Mouse (Mus musculus) erythroblast, embryonic 14.5 days (primary cell): ENCODE results near the gene Tmem184a. TPM values are rescaled to one million over a fixed set of nuclear protein-coding genes. Genes with fewer than 3 reads are reported as not detected.

Experiments used
- H3K27me3 ChIP-seq: 2 replicates; pipeline ENCODE4 v1.6.1; 2012; ENCODE audit warnings: inconsistent platforms; ENCODE audit not compliant: control insufficient read depth
- H3K36me3 ChIP-seq: 2 replicates; pipeline ENCODE4 v1.6.1; 2012; ENCODE audit warnings: mild to moderate bottlenecking, inconsistent platforms; ENCODE audit not compliant: control insufficient read depth
- H3K4me1 ChIP-seq: 2 replicates; pipeline ENCODE4 v1.6.1; 2012; ENCODE audit warnings: inconsistent platforms; ENCODE audit not compliant: control insufficient read depth
- H3K4me3 ChIP-seq: replicated peaks from 2 replicates; pipeline ENCODE3; 2012; ENCODE audit warnings: moderate library complexity, mild to moderate bottlenecking, inconsistent platforms
- H3K9me3 ChIP-seq: 2 replicates; pipeline ENCODE4 v1.6.1; 2012; ENCODE audit warnings: low read length, inconsistent platforms, mixed read lengths; ENCODE audit not compliant: control insufficient read depth
- GATA1 ChIP-seq: IDR thresholded peaks from 2 replicates; pipeline ENCODE4 v1.6.1; 2012; ENCODE audit warnings: low read length, inconsistent platforms, mixed read lengths
- TAL1 ChIP-seq: IDR thresholded peaks from 3 replicates; pipeline ENCODE4 v1.6.1; 2012; ENCODE audit warnings: low read length, inconsistent platforms, mixed read lengths
- polyA plus RNA-seq: library from polyadenylated mRNA; stranded (reverse); fragments of >175 nt; gene quantifications from 2 replicates; pipeline ENCODE4 v1.2.3, GENCODE M21; 2012

Gene Tmem184a
- polyA plus RNA-seq, 1 experiment: 77.7 TPM

DNA sequence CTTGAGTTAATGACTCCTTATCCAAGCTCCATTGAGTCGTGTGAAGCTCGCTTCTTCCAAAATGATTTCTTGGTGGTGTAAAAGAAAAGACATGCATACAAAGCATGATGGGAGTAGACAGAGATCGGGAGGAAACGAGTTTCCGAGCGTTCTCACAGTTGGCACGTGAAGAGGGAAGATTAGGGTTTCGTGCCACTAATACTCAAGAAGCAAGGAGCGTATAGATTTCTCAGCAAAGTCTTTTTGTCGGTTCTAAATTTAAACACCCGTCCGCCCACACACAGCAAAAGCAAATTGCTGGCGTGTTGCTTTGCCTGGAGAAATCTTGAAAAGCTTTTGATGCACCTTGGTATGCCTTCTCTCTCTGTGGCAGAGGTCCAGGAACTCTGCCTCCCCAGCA is 9.7 kb upstream of the Tmem184a start:
- H3K4me3 ChIP-seq: no peak overlapping the region
- TF ChIP-seq GATA1 (no peak), TAL1 (no peak)
- H3K4me1 ChIP-seq: peaks cover 24% of the 10 kb centered on the region
- peaks cover 11% of the 10 kb centered on the region for H3K36me3 ChIP-seq
- peaks cover 3% of the 10 kb centered on the region; the same call in 1 of the 2 replicates for H3K27me3 ChIP-seq
- H3K9me3 ChIP-seq: no peaks in the 10 kb centered on the region

DNA sequence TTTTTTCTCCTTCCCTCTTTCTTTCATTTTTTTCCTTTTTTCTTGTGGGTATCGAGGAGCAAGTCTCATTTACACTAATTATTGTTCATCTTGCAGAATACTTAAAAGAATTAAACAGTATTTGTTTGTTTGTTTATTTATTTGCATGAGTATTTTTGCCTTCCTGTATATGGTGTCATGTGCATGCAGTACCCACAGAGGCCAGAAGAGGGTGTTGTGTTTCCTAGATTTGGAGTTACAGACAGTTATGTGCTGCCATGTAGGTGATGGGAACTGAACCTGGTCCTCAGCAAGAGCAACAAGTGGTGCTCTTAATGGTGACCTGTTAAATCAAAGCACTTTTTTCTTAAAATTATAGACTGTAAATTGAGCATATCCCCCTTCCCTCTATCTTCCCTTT is 7.9 kb upstream of the Tmem184a start:
- H3K4me3 ChIP-seq: no peak overlapping the region
- H3K9me3 ChIP-seq: no peaks in the 10 kb centered on the region
- H3K36me3 ChIP-seq: peaks cover 28% of the 10 kb centered on the region
- peaks cover 3% of the 10 kb centered on the region; the same call in 1 of the 2 replicates for H3K27me3 ChIP-seq
- H3K4me1 ChIP-seq: peaks cover 38% of the 10 kb centered on the region
- TF ChIP-seq GATA1 (no peak), TAL1 (no peak)

DNA sequence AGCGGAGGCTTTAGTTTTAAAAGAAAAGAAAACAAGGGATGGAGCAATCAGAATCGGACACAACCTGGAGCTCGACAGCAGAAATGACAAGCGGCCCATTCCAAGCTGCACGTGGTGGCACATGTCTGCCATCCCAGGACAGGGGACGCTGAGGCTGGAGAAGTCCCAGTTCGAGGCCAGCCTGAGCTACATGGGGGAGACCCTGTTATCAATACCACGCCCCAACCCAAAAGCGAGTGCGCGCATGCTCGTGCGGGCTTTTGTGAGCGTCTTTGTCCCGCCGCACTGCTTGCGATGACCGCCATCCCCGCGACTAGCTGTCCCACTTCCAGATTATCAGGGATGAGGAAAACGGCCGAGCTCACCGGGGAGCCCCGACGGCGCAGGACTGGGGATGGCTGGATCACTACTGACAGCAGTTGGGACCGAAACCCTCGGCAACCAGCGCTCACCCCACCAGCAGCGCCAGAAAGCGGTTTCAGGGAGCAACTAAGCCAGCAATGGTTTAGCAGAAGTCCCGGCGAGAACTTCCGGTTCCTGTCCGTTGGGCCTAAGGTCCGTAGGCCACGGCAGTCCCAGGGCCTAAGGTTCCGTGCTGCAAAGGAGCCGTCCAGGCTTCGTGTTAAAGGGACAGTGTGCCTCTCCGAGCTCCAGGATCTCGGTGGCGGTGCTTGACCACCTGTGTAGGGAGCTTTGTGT is 6.8 kb upstream of the Tmem184a start, which contains the start of the genes Gm26938 and Psmg3:
Gene Gm26938 (minus strand): TSS at position 51 of the 699 bp plus-strand sequence.
Gene Psmg3 (minus strand): TSS at position 529 of the 699 bp plus-strand sequence.
- no peak for TF ChIP-seq TAL1
- no peak for TF ChIP-seq GATA1
- Histone ChIP-seq H3K36me3 (peaks cover 39% of the 10 kb centered on the region), H3K9me3 (no peaks in the 10 kb centered on the region), H3K4me1 (peaks cover 49% of the 10 kb centered on the region), H3K27me3 (no peaks in the 10 kb centered on the region), H3K4me3 (peak within 1 kb of the TSS; percentile 74)

DNA sequence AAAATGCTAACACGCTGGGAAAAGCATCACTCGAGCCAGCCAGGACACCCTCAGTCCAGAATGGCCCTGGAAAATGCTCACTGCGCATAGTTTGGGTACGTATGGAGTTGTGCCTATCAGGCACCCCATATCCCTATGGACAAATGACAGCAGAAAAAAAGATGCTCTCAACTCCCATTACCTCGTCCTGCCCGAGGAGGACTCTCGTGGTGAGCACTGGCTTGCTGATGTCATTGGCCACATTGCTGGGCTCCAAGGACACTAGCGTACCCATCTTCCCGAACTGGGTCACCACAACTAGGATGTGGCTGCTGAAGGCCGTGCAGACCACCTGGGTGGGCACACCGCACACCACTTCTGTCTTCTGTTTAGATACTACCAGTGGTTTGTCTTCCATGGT is 6.2 kb upstream of the Tmem184a start:
- peaks cover 53% of the 10 kb centered on the region for H3K4me1 ChIP-seq
- H3K27me3 ChIP-seq: no peaks in the 10 kb centered on the region
- H3K4me3 ChIP-seq: peak overlapping the region; percentile 74
- H3K36me3 ChIP-seq: peaks cover 45% of the 10 kb centered on the region
- no peak for TF ChIP-seq GATA1
- no peak for TF ChIP-seq TAL1
- no peaks in the 10 kb centered on the region for H3K9me3 ChIP-seq

DNA sequence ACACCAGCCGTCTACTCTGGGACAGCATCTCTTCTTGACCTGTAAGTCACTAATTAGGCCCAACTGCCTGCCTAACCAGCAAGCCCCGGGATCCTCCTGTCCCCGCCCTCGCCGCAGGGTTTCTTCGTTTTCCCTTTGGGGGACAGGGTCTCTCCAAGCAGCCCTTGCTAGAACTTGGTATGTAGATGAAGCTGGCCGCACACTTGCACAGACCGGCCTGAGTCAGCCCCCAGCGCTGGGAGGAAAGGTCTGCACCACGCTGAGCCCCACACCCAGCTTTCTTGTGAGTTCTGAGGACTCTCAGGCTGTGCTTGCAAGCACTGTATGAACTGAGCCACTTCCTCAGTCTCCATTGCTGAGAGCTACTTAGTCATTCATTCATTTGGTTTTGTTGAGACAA is 4.8 kb upstream of the Tmem184a start:
- Histone ChIP-seq H3K27me3 (no peaks in the 10 kb centered on the region), H3K4me1 (peaks cover 66% of the 10 kb centered on the region), H3K9me3 (no peaks in the 10 kb centered on the region), H3K4me3 (no peak overlapping the region), H3K36me3 (peaks cover 58% of the 10 kb centered on the region)
- no peak for TF ChIP-seq TAL1
- TF ChIP-seq GATA1: no peak

DNA sequence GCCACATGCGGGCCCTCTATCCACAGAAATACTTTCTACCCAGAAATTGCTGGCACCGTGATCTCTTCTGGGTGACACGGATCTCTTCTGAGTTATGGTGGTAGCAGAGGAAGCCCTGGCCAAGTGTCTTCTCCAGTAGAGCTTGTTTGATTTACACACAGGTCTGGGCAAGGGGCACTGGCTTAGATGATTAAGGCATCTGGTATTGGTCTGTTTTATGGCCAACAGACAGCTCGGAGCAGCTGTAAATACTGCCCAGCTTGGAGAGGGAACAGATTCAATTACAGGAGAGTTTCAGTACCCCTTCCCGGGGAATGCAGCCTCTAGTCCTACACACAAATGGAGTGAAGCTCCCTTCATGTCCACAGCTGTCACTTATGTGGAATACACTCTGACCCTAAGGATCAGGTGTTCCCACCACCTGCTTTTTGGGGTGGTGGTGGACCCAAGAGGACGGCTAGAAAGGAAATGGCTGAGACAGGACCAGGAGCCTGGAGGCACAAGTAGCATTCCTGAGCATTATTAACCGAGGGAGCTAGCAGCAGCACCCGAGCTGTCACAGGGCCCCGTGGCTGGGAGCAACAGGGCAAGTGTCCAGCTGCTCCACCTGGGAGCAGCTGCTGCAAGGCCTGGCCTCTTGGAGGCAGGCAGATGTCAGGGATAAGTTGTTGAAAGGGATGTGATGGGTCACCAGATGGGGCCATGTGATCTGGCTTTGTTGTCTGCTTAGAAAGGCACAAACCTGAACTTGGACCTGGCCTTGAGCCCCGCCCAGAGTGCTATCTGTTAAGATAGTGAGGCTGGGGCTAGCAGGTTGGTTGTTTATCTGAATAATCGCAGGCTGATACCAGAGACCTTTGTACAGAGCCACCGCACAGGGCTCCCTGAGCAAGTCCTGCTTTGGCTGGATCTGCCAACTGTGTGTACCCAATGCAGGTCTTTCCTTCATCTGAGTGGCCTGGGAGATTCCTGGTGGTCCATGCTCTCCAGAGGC is 2.0 kb upstream of the Tmem184a start:
- no peaks in the 10 kb centered on the region for H3K27me3 ChIP-seq
- no peak overlapping the region for H3K4me3 ChIP-seq
- H3K4me1 ChIP-seq: peaks cover 89% of the 10 kb centered on the region
- TF ChIP-seq GATA1 (no peak), TAL1 (no peak)
- H3K9me3 ChIP-seq: no peaks in the 10 kb centered on the region
- H3K36me3 ChIP-seq: peaks cover 74% of the 10 kb centered on the region

DNA sequence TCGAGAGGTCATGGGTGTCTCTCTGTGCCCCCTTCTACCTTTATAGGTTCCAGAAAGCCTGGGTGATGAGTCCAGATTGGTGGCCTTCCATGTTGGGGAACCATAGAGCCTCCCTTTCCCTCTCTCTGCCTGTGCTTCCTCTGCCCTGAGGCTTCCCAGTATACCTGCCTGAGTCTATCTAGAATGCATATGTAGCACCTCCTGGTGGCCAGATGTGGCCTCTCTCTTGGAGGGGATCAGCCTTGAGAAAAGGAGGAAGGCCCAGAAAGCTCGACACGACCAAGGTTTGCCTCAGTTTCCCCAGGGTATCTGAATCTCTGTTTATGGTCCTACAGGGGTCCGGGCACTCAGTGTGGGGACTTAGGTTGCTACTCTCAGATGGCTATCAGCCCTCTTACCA is 916 bp downstream of the Tmem184a start:
- Histone ChIP-seq H3K4me3 (peak overlapping the region; percentile 46), H3K4me1 (peaks cover 95% of the 10 kb centered on the region), H3K36me3 (peaks cover 70% of the 10 kb centered on the region), H3K27me3 (no peaks in the 10 kb centered on the region), H3K9me3 (no peaks in the 10 kb centered on the region)
- TF ChIP-seq GATA1 (no peak), TAL1 (no peak)

DNA sequence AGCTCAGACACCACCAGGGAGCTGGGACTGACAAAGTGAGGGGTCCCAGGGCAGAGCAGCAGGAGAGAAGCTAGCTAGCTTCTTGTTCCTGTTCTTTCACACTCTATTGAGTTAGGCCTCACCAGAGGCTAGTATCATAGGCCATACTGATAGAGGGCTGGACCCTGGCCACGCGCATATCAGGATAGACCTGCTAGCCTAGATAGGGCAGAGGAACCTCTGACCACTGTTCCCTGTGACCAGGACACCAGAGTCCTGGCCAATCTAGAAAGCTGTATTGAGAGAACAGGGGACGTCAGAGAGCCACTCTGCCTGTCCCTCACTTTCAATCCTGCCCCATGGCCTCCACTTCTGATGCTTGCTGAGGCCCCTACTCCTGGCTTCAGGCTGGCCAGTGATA is 1.7 kb downstream of the Tmem184a start:
- H3K4me1 ChIP-seq: peaks cover 96% of the 10 kb centered on the region

DNA sequence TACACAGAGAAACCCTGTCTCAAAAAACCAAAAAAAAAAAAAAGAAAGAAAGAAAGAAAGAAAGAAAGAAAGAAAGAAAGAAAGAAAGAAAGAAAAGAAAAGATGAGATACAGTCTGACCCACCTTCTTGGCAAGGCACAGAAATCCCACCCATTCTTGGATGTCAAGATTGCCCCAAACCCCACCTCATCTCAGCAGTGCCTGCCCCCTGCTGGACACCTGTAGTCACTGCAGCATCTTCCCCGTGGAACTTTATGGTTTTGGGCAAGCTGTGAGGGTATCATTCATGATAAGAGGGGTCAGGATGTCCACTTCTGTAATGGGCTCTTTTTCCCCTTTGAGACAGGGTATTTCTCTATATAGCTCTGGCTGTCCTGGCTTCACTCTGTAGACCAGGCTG is 2.4 kb downstream of the Tmem184a start:
- no peak overlapping the region for H3K4me3 ChIP-seq
- peaks cover 61% of the 10 kb centered on the region for H3K36me3 ChIP-seq
- peaks cover 96% of the 10 kb centered on the region for H3K4me1 ChIP-seq
- H3K27me3 ChIP-seq: no peaks in the 10 kb centered on the region
- TF ChIP-seq TAL1: no peak
- no peak for TF ChIP-seq GATA1
- no peaks in the 10 kb centered on the region for H3K9me3 ChIP-seq

More for the DNA sequence above, 1.7 kb downstream of the Tmem184a start:
- TF ChIP-seq TAL1 (peak; percentile 32; the same call in 1 of the 3 replicates), GATA1 (no peak; the same call in 1 of the 2 replicates)
- Histone ChIP-seq H3K36me3 (peaks cover 63% of the 10 kb centered on the region), H3K4me3 (peak overlapping the region; percentile 46), H3K27me3 (no peaks in the 10 kb centered on the region), H3K9me3 (no peaks in the 10 kb centered on the region)
